Mouse (Mus musculus) CH12.LX (cell line): ENCODE data around the gene Ufsp2. TPM values are rescaled to one million over a fixed set of nuclear protein-coding genes. Genes with fewer than 3 reads are reported as not detected.
A peak's percentile ranks its signal among the peaks of the same experiment; 100 is the strongest.

Source experiments
- DNase-seq: peaks from one replicate; pipeline ENCODE4 v3.0.0-alpha.2; 2013; ENCODE audit errors: extremely low read depth
- H3K27ac ChIP-seq: 2 replicates; pipeline ENCODE4 v1.5.1; 2012; ENCODE audit warnings: low read depth, mild to moderate bottlenecking, control low read depth, moderate library complexity; ENCODE audit not compliant: insufficient read depth
- H3K27me3 ChIP-seq: replicated peaks from 2 replicates; pipeline ENCODE3; 2012; ENCODE audit warnings: inconsistent platforms
- H3K36me3 ChIP-seq, 2 experiments: replicated peaks in 1 of 2; 2 replicates each; pipeline versions ENCODE3 to v1.6.1; 2012; ENCODE audit warnings: inconsistent platforms in 1 of 2, low read length in 1 of 2, mild to moderate bottlenecking in 1 of 2, mixed read lengths in 1 of 2, moderate library complexity in 1 of 2; ENCODE audit not compliant: control insufficient read depth in 1 of 2, insufficient read depth in 1 of 2
- H3K4me1 ChIP-seq, 2 experiments: 2 replicates each; pipeline ENCODE4 v1.6.1; 2012; ENCODE audit warnings: inconsistent platforms in 1 of 2, moderate library complexity in 1 of 2; ENCODE audit not compliant: insufficient read depth in 2 of 2, control insufficient read depth in 1 of 2
- H3K4me2 ChIP-seq: 2 replicates; pipeline ENCODE4 v1.6.1; 2012; ENCODE audit warnings: low read depth, mild to moderate bottlenecking, control low read depth; ENCODE audit not compliant: poor library complexity, insufficient read depth, severe bottlenecking
- H3K4me3 ChIP-seq, 3 experiments: fragments of 150-350 bp in 1 of 3; sonication (generic) in 1 of 3; replicated peaks in 1 of 3; 2 replicates each; pipeline versions ENCODE3 to v1.5.1; 2011 to 2012; ENCODE audit warnings: low read depth in 2 of 3, low read length in 2 of 3, mild to moderate bottlenecking in 2 of 3, moderate library complexity in 2 of 3, control low read depth in 1 of 3, improper control_type of control experiment in 1 of 3, inconsistent platforms in 1 of 3, mixed read lengths in 1 of 3; ENCODE audit not compliant: poor library complexity in 1 of 3
- H3K79me2 ChIP-seq: replicated peaks from 2 replicates; pipeline ENCODE4 v1.6.1; 2012; ENCODE audit warnings: mild to moderate bottlenecking, moderate library complexity; ENCODE audit not compliant: control insufficient read depth, poor library complexity, insufficient read depth, severe bottlenecking; ENCODE audit errors: extremely low read depth
- H3K9ac ChIP-seq: 2 replicates; pipeline ENCODE4 v1.6.1; 2012; ENCODE audit warnings: low read depth, mild to moderate bottlenecking, control low read depth, moderate library complexity; ENCODE audit not compliant: insufficient read depth
- H3K9me3 ChIP-seq: replicated peaks from 2 replicates; pipeline ENCODE3; 2012; ENCODE audit warnings: low read length, inconsistent platforms, mixed read lengths
- BHLHE40 ChIP-seq: IDR thresholded peaks from 2 replicates; pipeline ENCODE4 v1.6.1; 2011; ENCODE audit warnings: mild to moderate bottlenecking, low read depth, low read length, improper control_type of control experiment
- CHD1 ChIP-seq: IDR thresholded peaks from 2 replicates; pipeline ENCODE4 v1.6.1; 2012; ENCODE audit warnings: low read depth, low read length, improper control_type of control experiment, inconsistent platforms
- CTCF ChIP-seq, 2 experiments: IDR thresholded peaks in 1 of 2; conservative IDR thresholded peaks in 1 of 2; 2 replicates each; pipeline ENCODE4 v1.5.1; 2011 to 2012; ENCODE audit warnings: low read depth in 2 of 2, low read length in 2 of 2, improper control_type of control experiment in 1 of 2, inconsistent platforms in 1 of 2, mild to moderate bottlenecking in 1 of 2, moderate library complexity in 1 of 2
- EP300 ChIP-seq: IDR thresholded peaks from 2 replicates; pipeline ENCODE4 v1.6.1; 2011; ENCODE audit warnings: low read length, improper control_type of control experiment
- ETS1 ChIP-seq: conservative IDR thresholded peaks from 2 replicates; pipeline ENCODE4 v1.6.1; 2012; ENCODE audit warnings: low read depth, mild to moderate bottlenecking, inconsistent platforms, low read length, improper control_type of control experiment, moderate library complexity
- GABPA ChIP-seq: IDR thresholded peaks from 2 replicates; pipeline ENCODE4 v1.6.1; 2012; ENCODE audit warnings: low read depth, low read length, improper control_type of control experiment, inconsistent platforms; ENCODE audit not compliant: insufficient replicate concordance
- KAT2A ChIP-seq: IDR thresholded peaks from 2 replicates; pipeline ENCODE4 v1.6.1; 2012; ENCODE audit warnings: low read length, improper control_type of control experiment, inconsistent platforms; ENCODE audit not compliant: insufficient replicate concordance
- MAFK ChIP-seq: IDR thresholded peaks from 2 replicates; pipeline ENCODE4 v1.6.1; 2011; ENCODE audit warnings: low read length, improper control_type of control experiment; ENCODE audit not compliant: insufficient replicate concordance
- MAZ ChIP-seq: IDR thresholded peaks from 2 replicates; pipeline ENCODE4 v1.6.1; 2012; ENCODE audit warnings: low read depth, mild to moderate bottlenecking, inconsistent platforms, low read length, improper control_type of control experiment, moderate library complexity
- NRF1 ChIP-seq: IDR thresholded peaks from 2 replicates; pipeline ENCODE4 v1.6.1; 2014; ENCODE audit warnings: low read depth, mild to moderate bottlenecking, inconsistent platforms, low read length, improper control_type of control experiment, moderate library complexity
- POLR2A ChIP-seq: IDR thresholded peaks from 2 replicates; pipeline ENCODE4 v1.6.1; 2011; ENCODE audit warnings: low read depth, mild to moderate bottlenecking, improper control_type of control experiment, low read length
- POLR2AphosphoS2 ChIP-seq: IDR thresholded peaks from 2 replicates; pipeline ENCODE4 v1.6.1; 2011; ENCODE audit warnings: low read depth, low read length, improper control_type of control experiment
- RAD21 ChIP-seq: IDR thresholded peaks from 2 replicates; pipeline ENCODE4 v1.6.1; 2011; ENCODE audit warnings: low read depth, mild to moderate bottlenecking, low read length, improper control_type of control experiment, moderate library complexity
- SMC3 ChIP-seq: IDR thresholded peaks from 2 replicates; pipeline ENCODE4 v1.6.1; 2011; ENCODE audit warnings: low read depth, low read length, improper control_type of control experiment
- ZC3H11A ChIP-seq: IDR thresholded peaks from 2 replicates; pipeline ENCODE4 v1.6.1; 2012; ENCODE audit warnings: low read depth, mild to moderate bottlenecking, inconsistent platforms, low read length, improper control_type of control experiment
- dilution Hi-C: fragments of 300-500 bp; cut with MboI; formaldehyde crosslinking; loops from 2 replicates; pipeline ENCODE4 v1.14.3; 2020; ENCODE audit warnings: low sequenced_read_pairs; ENCODE audit not compliant: extremely low pct_unique_long_range_greater_than_20kb, extremely low pct_ligation_motif_present
- in situ Hi-C: fragments of 300-500 bp; cut with MboI; formaldehyde crosslinking; loops from 3 replicates; pipeline ENCODE4 v1.14.3; 2019; ENCODE audit warnings: low sequenced_read_pairs, low pct_ligation_motif_present, low pct_unique_long_range_greater_than_20kb, mixed read lengths
- polyA plus RNA-seq: library from polyadenylated mRNA; unstranded; fragments of >175 nt; gene quantifications from 2 replicates; pipeline ENCODE4 v1.2.1, GENCODE M21; 2012; ENCODE audit warnings: low read depth; ENCODE audit not compliant: insufficient read length
- total RNA-seq, 2 experiments: library from RNA; depleted of rRNA; stranded (reverse); fragments of 300-350 nt in 1 of 2; fragments of >200 nt in 1 of 2; gene quantifications; 2 replicates each; pipeline ENCODE4 v1.2.3; 2012 to 2014

Gene Ufsp2
- total and polyA plus RNA-seq, 3 experiments, result 50.1 to 105 (median 51.2) TPM

DNA sequence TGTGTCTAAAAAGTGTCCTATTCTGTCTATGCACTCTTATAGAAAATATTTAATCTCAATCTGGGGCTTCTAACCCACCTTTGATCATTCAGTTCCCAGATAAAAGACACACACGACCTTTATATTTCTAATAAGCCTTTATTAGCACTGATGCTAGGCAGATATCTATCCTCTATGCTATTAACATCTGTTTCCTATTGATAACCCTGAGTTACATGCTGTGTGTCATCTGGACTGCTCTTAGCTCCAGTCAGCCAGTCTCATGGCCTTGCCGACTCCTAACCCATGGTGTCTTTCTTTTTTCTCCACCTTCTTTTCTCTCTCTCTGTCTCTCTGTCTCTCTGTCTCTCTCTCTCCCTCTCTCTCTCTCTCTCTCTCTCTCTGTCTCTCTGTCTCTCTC is 12.9 kb downstream of the Ufsp2 start:
- Histone ChIP-seq H3K4me1 (peaks cover 2 to 19% of the 10 kb centered on the region in 2 experiments; a peak in 3 of 4 replicates), H3K27ac (no peak overlapping the region), H3K9ac (no peak overlapping the region), H3K4me2 (no peak overlapping the region), H3K4me3 (no peak overlapping the region), H3K9me3 (no peaks in the 10 kb centered on the region), H3K27me3 (no peaks in the 10 kb centered on the region), H3K79me2 (no peaks in the 10 kb centered on the region; the same call in 1 of the 2 replicates), H3K36me3 (peaks cover 22 to 58% of the 10 kb centered on the region in 2 experiments)
- in situ Hi-C loops (no loop called here), dilution Hi-C loops (no loop called here)
- TF ChIP-seq EP300 (no peak), MAZ (no peak), ZC3H11A (no peak), BHLHE40 (no peak), SMC3 (no peak), CHD1 (no peak), MAFK (no peak)
- no peak for DNase-seq

GRCm38 (mm10) chr8:45990631-45991310 is 15.4 kb downstream of the Ufsp2 start:
- H3K4me3 ChIP-seq, result no peak overlapping the region
- DNase-seq, result peak; percentile 61

DNA sequence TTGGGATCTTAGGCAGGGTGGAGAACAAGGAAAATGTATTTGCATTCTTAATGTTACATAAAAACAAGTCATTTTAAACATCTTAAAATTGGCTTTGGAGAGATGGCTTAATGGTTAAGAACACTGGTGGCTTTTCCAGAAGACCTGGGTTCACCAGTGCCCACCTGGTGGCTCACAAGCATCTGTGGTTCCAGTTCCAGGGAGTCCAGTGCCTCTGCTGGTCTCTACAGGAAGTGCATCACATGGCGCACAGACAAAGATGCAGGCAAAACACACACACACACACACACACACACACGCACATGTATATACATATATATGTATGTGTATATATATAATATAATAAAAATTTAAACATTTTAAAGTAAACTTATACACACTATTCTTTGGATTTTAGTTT is 18.8 kb downstream of the Ufsp2 start:
- Histone ChIP-seq H3K9me3 (no peaks in the 10 kb centered on the region), H3K4me2 (no peak overlapping the region), H3K27me3 (no peaks in the 10 kb centered on the region), H3K4me1 (peaks cover 2 to 32% of the 10 kb centered on the region in 2 experiments; a peak in 3 of 4 replicates), H3K27ac (no peak overlapping the region), H3K4me3 (no peak overlapping the region), H3K79me2 (no peaks in the 10 kb centered on the region; the same call in 1 of the 2 replicates), H3K9ac (no peak overlapping the region), H3K36me3 (peaks cover 24 to 56% of the 10 kb centered on the region in 2 experiments)
- in situ Hi-C loops, result loop anchor here (10.0 kb wide), 1 partner anchor 181 kb away; no protein-coding TSS in a partner anchor
- TF ChIP-seq BHLHE40 (no peak), MAZ (no peak), RAD21 (peak; percentile 1; the same call in 1 of the 2 replicates), NRF1 (no peak), KAT2A (no peak), GABPA (no peak), CTCF (conservative IDR thresholded peaks at IDR 0.05 in 1 of 2, IDR thresholded peaks at IDR 0.05 in 1 of 2; ENCODE audit: low read depth in 2 of 2, low read length in 2 of 2) (peak in 1 of 2 experiments; percentile 43; a peak in 2 of 4 replicates)
- DNase-seq, result peak; percentile 21
- dilution Hi-C loops, result no loop called here

More at GRCm38 (mm10) chr8:45990631-45991310, 15.4 kb downstream of the Ufsp2 start:
- Histone ChIP-seq H3K4me2 (peak overlapping the region; percentile 78; the same call in 1 of the 2 replicates), H3K9ac (no peak overlapping the region), H3K79me2 (no peaks in the 10 kb centered on the region; the same call in 1 of the 2 replicates), H3K36me3 (peaks cover 24 to 55% of the 10 kb centered on the region in 2 experiments), H3K27me3 (no peaks in the 10 kb centered on the region), H3K9me3 (no peaks in the 10 kb centered on the region)
- dilution Hi-C loops, result no loop called here
- 0 out of 2 replicates have a peak, but pooled peaks have one; percentile 19 for TF ChIP-seq ETS1
- no peak for TF ChIP-seq POLR2A
- TF ChIP-seq POLR2AphosphoS2, result no peak
- peak; percentile 55; the same call in 1 of the 2 replicates for TF ChIP-seq EP300
- TF ChIP-seq, all 38 proteins: peak for 2
- in situ Hi-C loops, result loop anchor here (10.0 kb wide), 1 partner anchor 184 kb away; no protein-coding TSS in a partner anchor
- H3K4me1 ChIP-seq, result peaks cover 2 to 19% of the 10 kb centered on the region in 2 experiments; a peak in 3 of 4 replicates
- H3K27ac ChIP-seq, result peak overlapping the region; percentile 66
